Mouse (Mus musculus) stomach, embryonic 14.5 days (tissue): ENCODE results near the gene Gm13290. TPM values are rescaled to one million over a fixed set of nuclear protein-coding genes. Genes with fewer than 3 reads are reported as not detected.
A peak's percentile ranks its signal among the peaks of the same experiment; 100 is the strongest.
"Not testable (repeated sequence)": the region's sequence is repeated elsewhere in the genome, so short reads cannot be mapped to it uniquely, and the experiment has no call there.

Experiments used
- ATAC-seq: fragments of 200-750 bp; cut with Nextera tagmentation; 2 replicates; pipeline ENCODE4 v1.8.0; 2017; ENCODE audit warnings: low read depth, moderate TSS enrichment; ENCODE audit not compliant: insufficient number of reproducible peaks, insufficient read depth, low FRiP score
- H3K27ac ChIP-seq: fragments of 300-500 bp; sonication (generic); 2 replicates; pipeline ENCODE4 v1.5.1; 2014; ENCODE audit warnings: mild to moderate bottlenecking, low read length, moderate library complexity, mixed read lengths
- H3K27me3 ChIP-seq: fragments of 300-500 bp; sonication (generic); 2 replicates; pipeline ENCODE4 v1.6.1; 2014; ENCODE audit warnings: low read length, control low read depth, mixed read lengths; ENCODE audit not compliant: control insufficient read depth, insufficient read depth
- H3K36me3 ChIP-seq: fragments of 300-500 bp; sonication (generic); 2 replicates; pipeline ENCODE4 v1.6.1; 2014; ENCODE audit warnings: mild to moderate bottlenecking, control low read depth, low read length, moderate library complexity, mixed read lengths; ENCODE audit not compliant: control insufficient read depth, insufficient read depth
- H3K4me1 ChIP-seq: fragments of 300-500 bp; sonication (generic); 2 replicates; pipeline ENCODE4 v1.6.1; 2014; ENCODE audit warnings: low read length, control low read depth, mixed read lengths; ENCODE audit not compliant: control insufficient read depth, insufficient read depth
- H3K4me2 ChIP-seq: fragments of 300-500 bp; sonication (generic); replicated peaks from 2 replicates; pipeline ENCODE4 v1.6.1; 2014; ENCODE audit warnings: low read depth, low read length, control low read depth
- H3K4me3 ChIP-seq: fragments of 300-500 bp; sonication (generic); 2 replicates; pipeline ENCODE4 v1.5.1; 2014; ENCODE audit warnings: low read depth, low read length, control low read depth
- H3K9ac ChIP-seq: fragments of 300-500 bp; sonication (generic); replicated peaks from 2 replicates; pipeline ENCODE4 v1.6.1; 2014; ENCODE audit warnings: low read depth, mild to moderate bottlenecking, control low read depth, low read length, moderate library complexity, mixed read lengths
- H3K9me3 ChIP-seq: fragments of 300-500 bp; sonication (generic); 2 replicates; pipeline ENCODE4 v1.6.1; 2016; ENCODE audit warnings: low read depth, low read length, control low read depth; ENCODE audit not compliant: control insufficient read depth
- WGBS: fragments of 180-500 bp; shearing (Covaris S2); extraction: QIAGEN DNeasy Blood & Tissue Kit; methylation state at CpG from one replicate; pipeline ENCODE4 v1.1.7; 2014; 5-methylcytosine and 5-hydroxymethylcytosine counted together
- polyA plus RNA-seq: library from polyadenylated mRNA; unstranded; fragments of >200 nt; fragmentation: Nextera tagmentation; extraction: Ambion mirVana; gene quantifications from 2 replicates; pipeline ENCODE4 v1.2.1, GENCODE M21; 2014

Gm13290 gene
- polyA plus RNA-seq, 1 experiment from 2014 or later, result 0.26 TPM

- peak overlapping the region; percentile 27; the same call in 1 of the 2 replicates for H3K27ac ChIP-seq
- not testable (repeated sequence) for H3K4me1 ChIP-seq, ATAC-seq, H3K27me3 ChIP-seq, H3K9ac ChIP-seq, H3K36me3 ChIP-seq, H3K9me3 ChIP-seq
- WGBS, result 5% methylated on average over 23 of the region's 42 CpGs
- H3K4me3 ChIP-seq, result peak overlapping the region; percentile 17; the same call in 1 of the 2 replicates
- peak overlapping the region; percentile 35; the same call in 1 of the 2 replicates for H3K4me2 ChIP-seq
Measured at GRCm38 (mm10) chr4:88763384-88764018, 10.1 kb upstream of the Gm13290 start.

DNA sequence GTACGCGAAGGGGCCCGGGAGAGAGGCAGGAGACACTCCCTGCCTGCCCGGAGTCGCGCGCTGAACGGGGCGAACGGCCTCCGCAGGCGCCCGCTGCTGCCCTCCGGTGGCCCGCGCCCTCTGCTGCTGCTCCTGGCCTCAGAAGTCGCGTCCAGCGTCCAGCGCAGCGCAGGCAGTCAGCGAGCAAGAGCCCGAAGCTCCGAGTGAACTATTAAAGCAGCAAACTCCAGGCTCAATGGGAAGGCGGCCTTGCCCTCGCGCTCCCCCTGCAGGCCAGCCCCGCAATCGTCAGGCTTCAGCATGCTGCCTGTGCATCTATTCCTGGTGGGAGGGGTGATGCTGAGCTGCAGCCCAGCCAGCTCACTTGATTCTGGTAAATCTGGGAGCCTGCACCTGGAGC is 3.0 kb downstream of the Gm13290 start, which contains the start of gene Gm13289:
Gene Gm13289, plus strand, starts transcription at position 301 of the 400 bp plus-strand sequence.
- H3K9ac ChIP-seq, ATAC-seq, H3K36me3 ChIP-seq, H3K4me3 ChIP-seq, H3K9me3 ChIP-seq, H3K4me2 ChIP-seq, H3K27me3 ChIP-seq, H3K4me1 ChIP-seq, H3K27ac ChIP-seq: not testable (repeated sequence)
- WGBS, result no CpG with 5 or more reads among the region's 29 CpGs

DNA sequence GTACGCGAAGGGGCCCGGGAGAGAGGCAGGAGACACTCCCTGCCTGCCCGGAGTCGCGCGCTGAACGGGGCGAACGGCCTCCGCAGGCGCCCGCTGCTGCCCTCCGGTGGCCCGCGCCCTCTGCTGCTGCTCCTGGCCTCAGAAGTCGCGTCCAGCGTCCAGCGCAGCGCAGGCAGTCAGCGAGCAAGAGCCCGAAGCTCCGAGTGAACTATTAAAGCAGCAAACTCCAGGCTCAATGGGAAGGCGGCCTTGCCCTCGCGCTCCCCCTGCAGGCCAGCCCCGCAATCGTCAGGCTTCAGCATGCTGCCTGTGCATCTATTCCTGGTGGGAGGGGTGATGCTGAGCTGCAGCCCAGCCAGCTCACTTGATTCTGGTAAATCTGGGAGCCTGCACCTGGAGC is 5.9 kb downstream of the Gm13290 start, which contains the start of gene Gm13272:
Gene Gm13272, plus strand, starts transcription at position 301 of the 400 bp plus-strand sequence.
- not testable (repeated sequence) for H3K36me3 ChIP-seq, H3K9ac ChIP-seq, H3K4me1 ChIP-seq, H3K9me3 ChIP-seq, H3K4me2 ChIP-seq, H3K27ac ChIP-seq, H3K27me3 ChIP-seq, ATAC-seq, H3K4me3 ChIP-seq
- WGBS, result no CpG with 5 or more reads among the region's 29 CpGs

- H3K4me3 ChIP-seq, H3K27me3 ChIP-seq, H3K36me3 ChIP-seq, H3K9me3 ChIP-seq, H3K9ac ChIP-seq, H3K4me1 ChIP-seq, ATAC-seq, H3K4me2 ChIP-seq, H3K27ac ChIP-seq: not testable (repeated sequence)
- WGBS, result 47% methylated on average over 15 of the region's 18 CpGs
Measured at GRCm38 (mm10) chr4:88780320-88780719, 6.7 kb downstream of the Gm13290 start.

- not testable (repeated sequence) for H3K9me3 ChIP-seq, H3K4me3 ChIP-seq, H3K27me3 ChIP-seq, H3K27ac ChIP-seq, H3K36me3 ChIP-seq, H3K9ac ChIP-seq, H3K4me1 ChIP-seq, ATAC-seq
- WGBS, result 11% methylated on average over 1 of the region's 7 CpGs
- 0 out of 2 replicates have a peak within 1 kb of the TSS, but pooled peaks have one; percentile 18 for H3K4me2 ChIP-seq
Measured at GRCm38 (mm10) chr4:88781831-88782230, 8.2 kb downstream of the Gm13290 start, which contains the start of gene Ifnz. Gene Ifnz (plus strand): TSS chr4:88782131.

DNA sequence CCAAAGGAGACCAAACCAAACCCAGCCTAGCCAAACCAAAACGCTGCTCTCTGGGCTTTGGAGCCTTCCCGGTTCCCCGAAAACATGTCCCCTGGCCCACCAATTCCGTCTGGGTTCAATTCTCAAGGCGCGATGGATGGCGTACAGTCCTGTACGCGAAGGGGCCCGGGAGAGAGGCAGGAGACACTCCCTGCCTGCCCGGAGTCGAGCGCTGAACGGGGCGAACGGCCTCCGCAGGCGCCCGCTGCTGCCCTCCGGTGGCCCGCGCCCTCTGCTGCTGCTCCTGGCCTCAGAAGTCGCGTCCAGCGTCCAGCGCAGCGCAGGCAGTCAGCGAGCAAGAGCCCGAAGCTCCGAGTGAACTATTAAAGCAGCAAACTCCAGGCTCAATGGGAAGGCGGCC is 8.7 kb downstream of the Gm13290 start:
- not testable (repeated sequence) for H3K4me3 ChIP-seq, H3K27ac ChIP-seq

GRCm38 (mm10) chr4:88785409-88785808 is 11.8 kb downstream of the Gm13290 start, which contains the start of gene Gm13276:
Gene Gm13276 (plus strand): TSS chr4:88785709.
- not testable (repeated sequence) for H3K4me2 ChIP-seq, H3K27ac ChIP-seq, H3K27me3 ChIP-seq, H3K4me1 ChIP-seq, ATAC-seq, H3K36me3 ChIP-seq, H3K9ac ChIP-seq, H3K9me3 ChIP-seq, H3K4me3 ChIP-seq
- WGBS, result no CpG with 5 or more reads among the region's 27 CpGs

More for the DNA sequence above, 8.7 kb downstream of the Gm13290 start:
- H3K9me3 ChIP-seq, H3K9ac ChIP-seq, H3K27me3 ChIP-seq, H3K4me1 ChIP-seq, ATAC-seq, H3K36me3 ChIP-seq: not testable (repeated sequence)
- WGBS, result 0% methylated on average over 3 of the region's 31 CpGs
- 0 out of 2 replicates have a peak overlapping the region, but pooled peaks have one; percentile 18 for H3K4me2 ChIP-seq

- 0% methylated on average over 4 of the region's 28 CpGs for WGBS
- H3K27ac ChIP-seq, H3K4me2 ChIP-seq, ATAC-seq, H3K9me3 ChIP-seq, H3K4me3 ChIP-seq, H3K27me3 ChIP-seq, H3K9ac ChIP-seq, H3K4me1 ChIP-seq, H3K36me3 ChIP-seq: not testable (repeated sequence)
Measured at GRCm38 (mm10) chr4:88788402-88788801, 14.8 kb downstream of the Gm13290 start, which contains the start of gene Gm13277. Gene Gm13277 (plus strand): TSS chr4:88788632.
